Mouse (Mus musculus): ENCODE measurements at regions not wholly inside any gene's neighbourhood (a gene's known extent, or its start where the extent isn't known, plus 50 kb on each side); places are given as distances from the start of the nearest gene placed in this dataset.

GRCm38 (mm10) chr2:166330364-166330763, 174.9 kb upstream of the Sulf2 start:
- in situ Hi-C loops (cut with MboI, MseI), result no loop called here

GRCm38 (mm10) chr2:166329556-166330340, 174.3 kb upstream of the Sulf2 start:
- in situ Hi-C loops (cut with MboI, MseI), result no loop called here

GRCm38 (mm10) chr2:166326932-166327331, 171.5 kb upstream of the Sulf2 start:
- in situ Hi-C loops (cut with MboI, MseI), result no loop called here

DNA sequence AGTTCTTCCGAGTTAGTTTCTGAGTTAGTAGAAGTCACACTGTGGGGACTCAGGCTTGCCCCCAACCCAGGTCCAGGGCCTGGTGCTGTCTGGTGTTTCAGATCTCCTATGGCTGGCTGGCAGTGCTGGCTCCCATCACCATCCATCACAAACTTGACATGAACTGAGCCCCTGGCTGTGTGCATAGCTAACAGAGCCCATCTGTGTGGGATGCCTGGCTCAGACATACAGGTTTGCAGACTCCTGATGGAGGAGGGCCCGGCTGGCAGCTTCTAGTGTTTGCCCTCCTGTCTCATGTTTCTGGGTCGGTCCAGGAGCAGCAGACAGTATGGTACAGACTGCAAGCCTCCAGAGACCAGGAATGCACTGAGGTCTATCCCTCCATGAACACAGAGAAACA, 169.5 kb upstream of the Sulf2 start:
- in situ Hi-C loops (cut with MboI, MseI), result no loop called here

GRCm38 (mm10) chr2:166324439-166324838, 169.0 kb upstream of the Sulf2 start:
- in situ Hi-C loops (cut with MboI, MseI), result no loop called here

DNA sequence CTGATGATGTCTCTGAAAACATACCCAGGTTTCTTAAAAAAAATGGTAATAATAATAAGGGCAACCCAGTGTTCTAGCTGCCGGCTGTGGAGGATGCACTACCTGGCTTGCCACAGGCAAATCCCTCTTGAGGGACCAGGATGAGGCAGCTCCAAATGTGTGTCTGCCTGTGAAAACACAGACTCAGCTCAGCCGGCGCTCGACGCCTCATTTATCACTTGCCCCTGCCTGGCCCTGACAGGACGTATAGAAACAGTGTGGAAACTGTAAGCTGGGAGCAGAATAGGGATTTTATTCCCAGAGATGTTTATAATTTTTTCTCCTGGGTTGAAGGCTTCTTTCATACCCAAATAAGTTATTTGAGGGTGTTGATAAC, 167.2 kb upstream of the Sulf2 start:
- in situ Hi-C loops (cut with MboI, MseI), result no loop called here

DNA sequence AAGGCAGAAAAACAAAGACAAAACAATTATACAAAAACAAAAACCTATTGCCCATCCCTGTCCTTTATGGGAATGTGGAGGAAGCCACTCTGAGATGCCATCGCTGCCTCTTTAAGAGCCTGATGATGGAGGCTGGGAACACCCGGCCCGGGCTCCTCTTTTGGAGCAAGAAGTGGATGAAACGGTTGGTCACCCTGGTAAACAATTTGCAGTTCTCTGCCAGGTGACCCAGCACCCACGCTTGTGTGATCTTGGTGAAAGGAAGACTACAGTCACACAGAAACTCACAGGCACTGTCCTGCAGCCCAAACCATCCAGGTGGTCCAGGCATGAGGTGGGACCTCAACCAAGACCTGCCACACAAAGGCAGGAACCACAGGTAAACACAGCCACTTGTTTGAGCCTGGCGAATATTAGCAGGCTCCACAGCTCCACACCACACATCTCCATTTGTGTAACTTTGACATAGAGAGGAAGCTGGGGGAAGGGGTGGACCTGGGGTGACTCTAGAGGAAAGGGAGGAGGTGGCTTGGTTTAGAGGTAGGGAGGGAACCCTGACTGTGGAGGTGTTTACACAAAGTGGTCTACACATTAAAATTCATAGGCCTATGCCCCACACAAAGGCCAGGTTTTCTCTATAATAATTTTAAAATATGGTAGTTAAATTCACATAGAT, 166.7 kb upstream of the Sulf2 start:
- in situ Hi-C loops (cut with MboI, MseI), result no loop called here

- in situ Hi-C loops (cut with MboI, MseI), result no loop called here
These were observed 161.0 kb upstream of the Sulf2 start for GRCm38 (mm10) chr2:166316409-166316916.

GRCm38 (mm10) chr2:166310438-166310837, 155.0 kb upstream of the Sulf2 start:
- in situ Hi-C loops (cut with MboI, MseI), result no loop called here

GRCm38 (mm10) chr2:166309882-166310281, 154.4 kb upstream of the Sulf2 start:
- in situ Hi-C loops (cut with MboI, MseI), result no loop called here

DNA sequence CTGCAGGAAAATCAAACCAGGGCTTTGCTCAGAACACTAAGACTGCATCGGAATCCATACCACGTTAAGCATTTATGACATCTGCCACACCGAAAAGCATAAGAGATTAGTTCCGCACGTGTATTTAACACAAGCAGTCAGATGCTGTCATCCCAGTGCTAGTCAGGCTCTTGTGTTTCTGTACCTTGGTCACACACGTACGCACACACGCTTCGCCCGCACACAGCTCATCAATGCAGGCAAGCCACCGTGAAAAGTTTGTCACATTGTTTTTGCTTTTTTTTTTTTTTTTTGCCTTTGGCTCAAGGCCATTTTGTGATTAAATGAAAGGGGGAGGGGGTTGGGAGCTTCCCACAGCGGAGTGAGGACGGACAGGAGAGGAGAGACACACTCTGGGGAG, 152.1 kb upstream of the Sulf2 start:
- in situ Hi-C loops (cut with MboI, MseI), result no loop called here

DNA sequence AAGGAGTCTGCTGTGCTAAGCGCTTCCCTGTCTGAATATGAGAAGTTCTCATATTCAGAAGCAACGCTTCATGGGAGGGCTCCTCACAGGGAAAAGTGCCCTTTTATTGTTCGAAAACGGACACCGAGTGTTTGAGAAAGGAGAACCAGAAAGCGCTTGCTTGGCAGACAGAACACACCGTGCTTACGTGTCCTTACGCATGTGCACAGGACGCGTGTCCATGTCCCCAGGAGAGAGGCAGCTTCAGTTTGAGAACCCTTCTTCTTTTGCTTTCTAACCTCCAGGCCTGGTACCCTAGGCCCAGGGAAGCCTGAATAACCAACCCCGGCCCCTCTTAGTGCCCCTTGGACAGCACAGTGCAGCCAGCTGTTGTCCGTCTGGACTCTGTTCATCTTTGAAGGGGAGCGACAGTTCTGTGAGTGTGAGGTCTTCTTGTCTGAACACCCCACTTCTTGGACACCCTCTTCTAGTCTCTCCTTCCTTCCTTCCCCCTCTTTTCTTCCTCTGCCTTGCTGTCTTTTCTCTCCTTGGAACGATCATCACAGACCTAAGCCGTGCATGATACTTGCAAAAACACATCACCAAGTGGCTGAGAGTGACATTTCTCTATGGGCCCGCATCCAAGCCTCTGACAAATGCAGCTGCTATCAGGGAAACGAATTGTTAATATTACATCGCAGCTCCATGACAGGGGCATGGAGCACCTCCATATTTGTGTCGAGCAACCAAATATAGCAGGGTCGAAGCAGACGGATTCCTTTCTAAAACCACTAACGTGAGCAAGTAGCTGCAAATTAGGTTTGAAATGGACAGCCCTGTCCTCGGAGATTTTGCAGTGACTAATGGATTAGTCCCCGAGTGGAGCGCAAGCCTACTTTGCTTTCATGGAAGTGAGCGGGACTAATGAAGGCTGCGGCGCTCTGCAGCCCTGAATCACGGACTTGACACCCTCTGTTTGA, 149.9 kb upstream of the Sulf2 start:
- in situ Hi-C loops (cut with MboI, MseI), result no loop called here

DNA sequence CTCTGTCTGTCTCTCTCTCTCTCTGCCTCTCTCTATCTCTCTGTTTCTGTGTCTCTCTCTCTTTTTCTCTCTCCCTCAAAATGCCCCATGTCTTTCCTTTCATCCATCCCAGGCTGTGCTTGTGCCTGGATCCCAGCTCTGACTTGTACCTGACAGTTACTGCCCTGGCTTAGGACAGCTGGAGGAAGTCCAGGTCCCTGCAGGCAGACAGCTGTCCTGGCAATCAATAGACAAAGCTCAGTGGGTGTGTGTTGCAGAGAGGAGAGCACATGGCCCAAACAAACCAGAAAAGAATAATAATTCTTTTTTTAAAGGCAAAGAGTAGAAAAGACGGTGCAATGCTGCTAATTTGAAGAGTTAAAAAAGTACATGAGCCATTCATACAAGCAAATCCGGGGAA, 148.4 kb upstream of the Sulf2 start:
- in situ Hi-C loops (cut with MboI, MseI), result no loop called here

- in situ Hi-C loops (cut with MboI, MseI), result no loop called here
These were observed 145.7 kb upstream of the Sulf2 start for GRCm38 (mm10) chr2:166301161-166301560.

GRCm38 (mm10) chr2:166294672-166295071, 139.2 kb upstream of the Sulf2 start:
- in situ Hi-C loops (cut with MboI, MseI), result no loop called here

DNA sequence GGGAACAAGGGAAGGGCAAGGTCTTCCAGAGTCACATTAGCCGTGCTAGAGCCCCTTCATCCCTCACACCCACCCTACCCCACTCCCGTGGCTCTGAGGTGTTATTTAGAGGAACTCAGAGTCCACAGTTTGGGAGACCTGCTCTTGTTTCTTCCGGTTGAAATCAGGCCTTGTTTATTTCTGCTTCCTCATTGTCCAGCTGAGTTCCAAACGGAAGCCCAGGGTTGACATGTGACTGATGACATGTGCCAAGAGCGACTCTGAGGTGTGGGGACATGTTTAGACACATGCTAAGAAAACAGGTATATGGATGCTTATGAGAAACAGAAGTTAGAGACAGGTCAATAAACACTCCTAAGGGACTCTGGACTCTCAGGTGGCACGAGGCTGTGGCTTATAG, 137.5 kb upstream of the Sulf2 start:
- in situ Hi-C loops (cut with MboI, MseI), result no loop called here

- in situ Hi-C loops (cut with MboI, MseI), result no loop called here
These were observed 135.8 kb upstream of the Sulf2 start for GRCm38 (mm10) chr2:166291266-166291665.

GRCm38 (mm10) chr2:166290826-166291225, 135.4 kb upstream of the Sulf2 start:
- in situ Hi-C loops (cut with MboI, MseI), result no loop called here

GRCm38 (mm10) chr2:166289198-166289597, 133.7 kb upstream of the Sulf2 start:
- in situ Hi-C loops (cut with MboI, MseI), result no loop called here

DNA sequence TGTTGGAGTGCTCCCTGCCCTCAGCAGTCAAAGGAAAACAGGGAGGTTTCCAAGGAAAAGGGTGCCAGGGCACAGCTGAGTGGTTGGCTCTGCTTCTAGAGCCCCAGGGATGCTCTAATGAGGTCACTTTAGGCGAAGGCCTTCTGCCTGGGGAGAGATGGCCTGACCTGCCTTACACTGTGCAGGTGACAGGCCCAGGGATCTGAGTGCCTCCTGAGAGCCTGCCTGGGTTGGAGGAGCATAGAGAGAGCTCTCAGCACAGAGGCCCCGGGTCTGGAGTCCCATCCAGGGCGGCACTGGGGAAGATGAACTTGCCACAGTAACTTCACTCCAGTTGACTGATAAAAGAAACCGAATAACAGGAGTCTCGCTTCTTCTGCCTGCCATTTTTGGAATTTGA, 125.7 kb upstream of the Sulf2 start:
- in situ Hi-C loops (cut with MboI, MseI), result loop anchor here (5.0 kb wide), 1 partner anchor 171 kb away; no protein-coding TSS in a partner anchor

DNA sequence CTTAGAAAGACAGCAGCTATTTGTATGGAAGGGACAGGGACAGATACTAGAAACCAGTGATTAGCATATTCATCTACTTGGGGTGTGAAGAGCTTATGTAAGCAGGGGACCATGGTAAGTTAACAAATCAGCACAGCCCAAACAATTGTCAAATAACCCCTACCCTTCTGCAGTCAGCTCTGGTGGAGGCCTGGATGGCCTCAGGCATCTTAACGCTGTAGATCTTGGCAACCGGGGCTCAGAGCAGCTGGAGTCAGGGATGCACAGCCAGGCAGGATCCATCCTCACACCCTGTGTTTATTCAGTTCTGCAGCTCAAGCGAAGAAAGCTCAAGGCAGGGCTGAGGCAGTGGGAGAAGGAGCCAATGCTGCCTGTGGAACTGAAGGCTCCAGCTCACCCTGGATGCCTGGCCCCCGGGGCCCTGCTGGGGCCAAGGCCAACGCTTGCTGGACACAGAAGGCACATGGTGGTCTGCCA, 125.2 kb upstream of the Sulf2 start:
- in situ Hi-C loops (cut with MboI, MseI), result loop anchor here (5.0 kb wide), 1 partner anchor 172 kb away; no protein-coding TSS in a partner anchor

- in situ Hi-C loops (cut with MboI, MseI), result loop anchor here (5.0 kb wide), 1 partner anchor 173 kb away; no protein-coding TSS in a partner anchor
These were observed 124.2 kb upstream of the Sulf2 start for GRCm38 (mm10) chr2:166279676-166280075.
